Mouse (Mus musculus): ENCODE results near the gene Gm44503. TPM values are rescaled to one million over a fixed set of nuclear protein-coding genes. Genes with fewer than 3 reads are reported as not detected.

Gene Gm44503
- polyA plus RNA-seq, 1 experiment: not detected

DNA sequence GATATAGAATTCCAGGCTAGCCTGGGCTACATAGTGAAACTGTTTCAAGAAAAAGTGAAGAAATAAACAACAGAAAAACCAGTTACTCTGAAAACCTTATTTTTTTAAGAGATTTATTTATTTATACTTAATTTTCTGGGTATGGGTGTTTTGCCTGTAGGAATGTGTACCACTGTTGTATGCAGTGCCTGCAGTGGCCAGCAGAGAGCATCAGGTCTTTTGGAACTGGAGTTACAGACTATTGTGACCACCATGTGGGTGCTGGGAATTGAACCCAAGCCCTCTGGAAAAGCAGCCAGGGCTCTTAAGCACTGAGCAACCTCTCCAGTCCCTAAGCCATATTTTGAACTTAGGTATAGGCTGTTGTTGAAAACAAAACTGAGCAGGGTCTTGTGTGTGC is 14.3 kb downstream of the Gm44503 start:
- H3K4me1 ChIP-seq (ENCODE audit: control insufficient read depth, insufficient read depth, low read length): no peaks in the 10 kb centered on the region
- H3K27ac ChIP-seq (ENCODE audit: control insufficient read depth, insufficient read depth, low read depth, low read length): no peak overlapping the region
- no peaks in the 10 kb centered on the region; the same call in 1 of the 2 replicates for H3K36me3 ChIP-seq (ENCODE audit: control insufficient read depth, insufficient read depth, low read length)
- TF ChIP-seq CTCF (IDR thresholded peaks at IDR 0.05; ENCODE audit: control insufficient read depth, insufficient read depth, insufficient replicate concordance, low read depth, low read length) (no peak), POLR2A (IDR thresholded peaks at IDR 0.05; ENCODE audit: control insufficient read depth, low read depth, low read length) (no peak)
- H3K27me3 ChIP-seq (ENCODE audit: control insufficient read depth, insufficient read depth, low read length): no peaks in the 10 kb centered on the region
- H3K4me3 ChIP-seq (ENCODE audit: control insufficient read depth, low read depth, low read length): no peak overlapping the region

GRCm38 (mm10) chr9:72974734-72975133 is 16.1 kb downstream of the Gm44503 start:
- H3K4me1 ChIP-seq (ENCODE audit: control insufficient read depth, insufficient read depth, low read length): no peaks in the 10 kb centered on the region

GRCm38 (mm10) chr9:72975242-72975641 is 16.6 kb downstream of the Gm44503 start:
- Histone ChIP-seq H3K4me3 (ENCODE audit: control insufficient read depth, low read depth, low read length) (no peak overlapping the region), H3K36me3 (ENCODE audit: control insufficient read depth, insufficient read depth, low read length) (no peaks in the 10 kb centered on the region; the same call in 1 of the 2 replicates), H3K27me3 (ENCODE audit: control insufficient read depth, insufficient read depth, low read length) (no peaks in the 10 kb centered on the region), H3K4me1 (ENCODE audit: control insufficient read depth, insufficient read depth, low read length) (no peaks in the 10 kb centered on the region), H3K27ac (ENCODE audit: control insufficient read depth, insufficient read depth, low read depth, low read length) (no peak overlapping the region)
- no peak for TF ChIP-seq CTCF (IDR thresholded peaks at IDR 0.05; ENCODE audit: control insufficient read depth, insufficient read depth, insufficient replicate concordance, low read depth, low read length)
- TF ChIP-seq POLR2A (IDR thresholded peaks at IDR 0.05; ENCODE audit: control insufficient read depth, low read depth, low read length): no peak

More at GRCm38 (mm10) chr9:72974734-72975133, 16.1 kb downstream of the Gm44503 start:
- no peak for TF ChIP-seq CTCF (IDR thresholded peaks at IDR 0.05; ENCODE audit: control insufficient read depth, insufficient read depth, insufficient replicate concordance, low read depth, low read length)
- TF ChIP-seq POLR2A (IDR thresholded peaks at IDR 0.05; ENCODE audit: control insufficient read depth, low read depth, low read length): no peak
- no peaks in the 10 kb centered on the region for H3K27me3 ChIP-seq (ENCODE audit: control insufficient read depth, insufficient read depth, low read length)
- H3K4me3 ChIP-seq (ENCODE audit: control insufficient read depth, low read depth, low read length): no peak overlapping the region
- no peak overlapping the region for H3K27ac ChIP-seq (ENCODE audit: control insufficient read depth, insufficient read depth, low read depth, low read length)
- no peaks in the 10 kb centered on the region; the same call in 1 of the 2 replicates for H3K36me3 ChIP-seq (ENCODE audit: control insufficient read depth, insufficient read depth, low read length)

DNA sequence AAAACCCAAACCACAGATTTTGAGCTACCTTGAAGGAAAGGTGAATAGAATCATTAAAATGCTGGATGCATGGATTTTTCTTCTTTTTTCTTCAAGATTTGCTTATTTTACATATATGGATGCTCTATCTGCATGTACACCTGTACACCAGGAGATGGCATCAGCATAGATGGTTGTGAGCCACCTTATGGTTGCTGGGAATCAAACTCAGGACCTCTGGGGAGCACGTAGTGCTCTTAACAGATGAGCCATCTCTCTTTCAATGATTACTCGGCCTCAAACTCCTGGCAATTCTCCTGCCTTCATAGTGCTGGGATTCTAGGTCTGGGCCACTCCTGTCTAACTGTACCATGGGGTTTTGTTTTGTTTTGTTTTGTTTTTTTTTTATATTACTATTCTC is 24.4 kb downstream of the Gm44503 start:
- no peak overlapping the region for H3K27ac ChIP-seq (ENCODE audit: control insufficient read depth, insufficient read depth, low read depth, low read length)
- H3K4me1 ChIP-seq (ENCODE audit: control insufficient read depth, insufficient read depth, low read length): no peaks in the 10 kb centered on the region
- H3K36me3 ChIP-seq (ENCODE audit: control insufficient read depth, insufficient read depth, low read length): no peaks in the 10 kb centered on the region
- TF ChIP-seq CTCF (IDR thresholded peaks at IDR 0.05; ENCODE audit: control insufficient read depth, insufficient read depth, insufficient replicate concordance, low read depth, low read length) (no peak), POLR2A (IDR thresholded peaks at IDR 0.05; ENCODE audit: control insufficient read depth, low read depth, low read length) (no peak)
- H3K27me3 ChIP-seq (ENCODE audit: control insufficient read depth, insufficient read depth, low read length): no peaks in the 10 kb centered on the region
- H3K4me3 ChIP-seq (ENCODE audit: control insufficient read depth, low read depth, low read length): peak overlapping the region; percentile 44; the same call in 1 of the 2 replicates

DNA sequence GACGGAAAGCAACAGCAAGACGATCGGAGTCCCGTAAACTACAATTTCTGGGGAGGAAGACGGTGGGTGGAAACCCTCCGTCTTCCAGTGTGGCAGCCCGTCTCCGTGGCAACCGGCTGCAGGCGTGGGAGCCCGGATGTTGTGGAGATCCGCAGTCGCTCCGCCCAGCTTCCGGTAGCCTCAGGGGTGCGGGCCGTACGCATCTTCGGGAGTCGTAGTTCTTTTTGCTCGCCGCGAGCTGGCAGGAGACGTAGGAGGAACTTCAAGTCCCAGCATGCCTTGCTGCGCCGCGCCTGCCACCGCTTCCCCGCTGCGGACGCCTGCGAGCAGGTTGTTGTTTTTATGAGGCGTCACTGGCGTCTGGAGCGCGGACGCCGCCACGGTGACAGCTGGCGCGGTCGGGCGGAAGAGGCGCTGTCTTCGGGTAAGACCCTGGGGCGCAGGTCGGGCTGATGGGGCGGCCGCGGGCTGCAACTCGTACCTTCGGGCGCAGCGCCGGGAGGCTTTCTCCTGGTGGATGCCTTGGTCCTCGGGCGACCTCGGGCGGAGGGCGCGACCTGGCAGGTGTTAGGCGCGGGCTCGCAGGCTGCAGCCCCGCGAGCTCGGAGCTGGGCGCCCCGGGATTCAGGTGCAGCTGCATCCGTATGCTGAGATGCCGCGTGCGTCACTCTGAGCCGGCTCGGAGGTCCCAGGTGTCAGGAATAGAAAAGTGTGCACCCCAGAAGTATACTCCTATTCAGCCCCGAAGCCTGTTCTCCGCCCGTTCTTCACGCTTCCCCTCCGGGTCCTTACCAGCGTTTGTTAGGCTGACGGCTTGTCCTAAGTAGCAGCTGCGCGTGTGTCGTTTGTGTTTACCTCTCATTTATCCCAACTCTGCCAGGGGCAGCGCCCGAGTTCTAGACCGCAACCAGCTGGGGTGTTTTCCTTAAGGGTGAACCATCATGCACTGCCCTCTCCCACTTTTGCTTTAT is 26.9 kb downstream of the Gm44503 start, which contains the start of the genes Ccpg1os and Ccpg1:
Gene Ccpg1os, minus strand, starts transcription at position 133 of the 971 bp plus-strand sequence.
Gene Ccpg1, plus strand, starts transcription at position 180 of the 971 bp plus-strand sequence.
- H3K4me3 ChIP-seq (ENCODE audit: control insufficient read depth, low read depth, low read length): peak within 1 kb of the TSS; percentile 93
- H3K27me3 ChIP-seq (ENCODE audit: control insufficient read depth, insufficient read depth, low read length): no peaks in the 10 kb centered on the region
- no peaks in the 10 kb centered on the region for H3K36me3 ChIP-seq (ENCODE audit: control insufficient read depth, insufficient read depth, low read length)
- H3K4me1 ChIP-seq (ENCODE audit: control insufficient read depth, insufficient read depth, low read length): no peaks in the 10 kb centered on the region
- H3K27ac ChIP-seq (ENCODE audit: control insufficient read depth, insufficient read depth, low read depth, low read length): peak within 1 kb of the TSS; percentile 78
- peak; percentile 71; the same call in 1 of the 2 replicates for TF ChIP-seq POLR2A (IDR thresholded peaks at IDR 0.05; ENCODE audit: control insufficient read depth, low read depth, low read length)
- TF ChIP-seq CTCF (IDR thresholded peaks at IDR 0.05; ENCODE audit: control insufficient read depth, insufficient read depth, insufficient replicate concordance, low read depth, low read length): 0 out of 2 replicates have a peak, but pooled peaks have one; percentile 9

DNA sequence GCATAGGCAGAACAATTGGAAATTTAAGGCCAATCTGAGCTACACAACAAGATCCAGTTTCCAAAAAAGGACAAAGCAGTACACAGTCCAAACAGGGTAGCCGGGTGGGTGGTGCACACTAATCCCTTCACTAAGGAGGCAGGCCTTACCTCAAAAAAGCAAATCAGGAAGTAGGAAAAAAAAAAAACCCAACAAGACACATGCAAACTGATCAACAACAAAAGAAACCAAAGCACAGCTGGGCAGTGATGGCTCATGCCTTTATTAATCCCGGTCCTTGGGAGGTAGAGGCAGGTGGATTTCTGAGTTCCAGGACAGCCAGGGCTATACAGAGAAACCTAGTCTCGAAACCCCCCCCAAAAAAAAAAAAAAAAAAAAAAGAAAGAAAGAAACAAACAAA is 29.1 kb downstream of the Gm44503 start:
- Histone ChIP-seq H3K36me3 (ENCODE audit: control insufficient read depth, insufficient read depth, low read length) (no peaks in the 10 kb centered on the region), H3K27me3 (ENCODE audit: control insufficient read depth, insufficient read depth, low read length) (no peaks in the 10 kb centered on the region), H3K4me3 (ENCODE audit: control insufficient read depth, low read depth, low read length) (no peak overlapping the region), H3K27ac (ENCODE audit: control insufficient read depth, insufficient read depth, low read depth, low read length) (no peak overlapping the region), H3K4me1 (ENCODE audit: control insufficient read depth, insufficient read depth, low read length) (no peaks in the 10 kb centered on the region)
- TF ChIP-seq CTCF (IDR thresholded peaks at IDR 0.05; ENCODE audit: control insufficient read depth, insufficient read depth, insufficient replicate concordance, low read depth, low read length) (no peak), POLR2A (IDR thresholded peaks at IDR 0.05; ENCODE audit: control insufficient read depth, low read depth, low read length) (no peak)

GRCm38 (mm10) chr9:72988706-72989105 is 30.1 kb downstream of the Gm44503 start:
- TF ChIP-seq POLR2A (IDR thresholded peaks at IDR 0.05; ENCODE audit: control insufficient read depth, low read depth, low read length) (no peak), CTCF (IDR thresholded peaks at IDR 0.05; ENCODE audit: control insufficient read depth, insufficient read depth, insufficient replicate concordance, low read depth, low read length) (no peak)
- no peak overlapping the region for H3K4me3 ChIP-seq (ENCODE audit: control insufficient read depth, low read depth, low read length)
- H3K27ac ChIP-seq (ENCODE audit: control insufficient read depth, insufficient read depth, low read depth, low read length): no peak overlapping the region
- H3K36me3 ChIP-seq (ENCODE audit: control insufficient read depth, insufficient read depth, low read length): no peaks in the 10 kb centered on the region
- H3K4me1 ChIP-seq (ENCODE audit: control insufficient read depth, insufficient read depth, low read length): no peaks in the 10 kb centered on the region
- H3K27me3 ChIP-seq (ENCODE audit: control insufficient read depth, insufficient read depth, low read length): no peaks in the 10 kb centered on the region

Measured in testis, adult 2 months (tissue).